Mouse (Mus musculus) liver, postnatal 0 days (tissue): Measurements from ENCODE around the gene Polr2i. TPM values are rescaled to one million over a fixed set of nuclear protein-coding genes. Genes with fewer than 3 reads are reported as not detected.
"Not testable (repeated sequence)": the region's sequence is repeated elsewhere in the genome, so short reads cannot be mapped to it uniquely, and the experiment has no call there.

Experiments used
- ATAC-seq: fragments of 200-750 bp; cut with Nextera tagmentation; 2 replicates; pipeline ENCODE4 v1.8.0; 2017; ENCODE audit warnings: mild to moderate bottlenecking, moderate library complexity
- DNase-seq: peaks from one replicate; pipeline ENCODE4 v3.0.0-alpha.2; 2016
- H3K27ac ChIP-seq: fragments of 300-500 bp; sonication (generic); 2 replicates; pipeline ENCODE4 v1.5.1; 2014; ENCODE audit warnings: antibody characterized with exemption, moderate library complexity, mild to moderate bottlenecking, low read depth
- H3K27me3 ChIP-seq: fragments of 300-500 bp; sonication (generic); 2 replicates; pipeline ENCODE4 v1.6.1; 2014; ENCODE audit warnings: low read length, control low read depth, mixed read lengths; ENCODE audit not compliant: insufficient read depth
- H3K36me3 ChIP-seq: fragments of 300-500 bp; sonication (generic); replicated peaks from 2 replicates; pipeline ENCODE4 v1.6.1; 2014; ENCODE audit warnings: mild to moderate bottlenecking, control low read depth, low read length, moderate library complexity, mixed read lengths; ENCODE audit not compliant: insufficient read depth
- H3K4me1 ChIP-seq: fragments of 300-500 bp; sonication (generic); 2 replicates; pipeline ENCODE4 v1.6.1; 2014; ENCODE audit warnings: antibody characterized with exemption, mild to moderate bottlenecking, control low read depth; ENCODE audit not compliant: insufficient read depth
- H3K4me2 ChIP-seq: fragments of 300-500 bp; sonication (generic); 2 replicates; pipeline ENCODE4 v1.6.1; 2014; ENCODE audit warnings: low read depth, mild to moderate bottlenecking, low read length, moderate library complexity, mixed read lengths
- H3K4me3 ChIP-seq: fragments of 300-500 bp; sonication (generic); 2 replicates; pipeline ENCODE4 v1.5.1; 2014; ENCODE audit warnings: low read depth, low read length
- H3K9ac ChIP-seq: fragments of 300-500 bp; sonication (generic); replicated peaks from 2 replicates; pipeline ENCODE4 v1.6.1; 2014; ENCODE audit warnings: mild to moderate bottlenecking, moderate library complexity
- H3K9me3 ChIP-seq: fragments of 300-500 bp; sonication (generic); 2 replicates; pipeline ENCODE4 v1.6.1; 2016; ENCODE audit warnings: mild to moderate bottlenecking, control low read depth, low read length, mixed read lengths
- CTCF ChIP-seq: sonication (generic); IDR thresholded peaks from 2 replicates; pipeline ENCODE4 v1.5.1; 2016; ENCODE audit warnings: antibody characterized with exemption, low read depth
- EP300 ChIP-seq: IDR thresholded peaks from 2 replicates; pipeline ENCODE4 v1.6.1; 2016; ENCODE audit warnings: antibody characterized with exemption, low read depth, mild to moderate bottlenecking
- WGBS: fragments of 180-500 bp; shearing (Covaris S2); extraction: QIAGEN DNeasy Blood & Tissue Kit; methylation state at CpG from one replicate; pipeline ENCODE4 v1.1.7; 2014; ENCODE audit not compliant: insufficient replicate concordance; 5-methylcytosine and 5-hydroxymethylcytosine counted together
- polyA plus RNA-seq: library from polyadenylated mRNA; unstranded; fragments of >200 nt; fragmentation: Nextera tagmentation; extraction: Ambion mirVana; gene quantifications from 2 replicates; pipeline ENCODE4 v1.2.1, GENCODE M21; 2015

Gene Polr2i
- polyA plus RNA-seq = 42.9 and 43.3 TPM in 2 replicates

- Histone ChIP-seq H3K4me2 (peak within 1 kb of the TSS; percentile 88), H3K27ac (peak within 1 kb of the TSS; percentile 93), H3K4me3 (peak within 1 kb of the TSS; percentile 63), H3K9ac (peak within 1 kb of the TSS; percentile 68), H3K27me3 (no peaks in the 10 kb centered on the region), H3K9me3 (no peaks in the 10 kb centered on the region), H3K4me1 (peaks cover 8% of the 10 kb centered on the region; the same call in 1 of the 2 replicates), H3K36me3 (0 out of 2 replicates have a peak, but pooled peaks cover 5% of the 10 kb centered on the region)
- ATAC-seq = peak; percentile 94
- under 1% methylated on average over 65 of the region's 67 CpGs for WGBS
- TF ChIP-seq CTCF (no peak), EP300 (no peak)
- peak; percentile 95 for DNase-seq
These were observed at the start of gene Polr2i, which contains the start of gene Tbcb for GRCm38 (mm10) chr7:30231669-30232454. Gene Polr2i, plus strand, starts transcription at chr7:30231948. Gene Tbcb, minus strand, starts transcription at chr7:30232272.

GRCm38 (mm10) chr7:30183189-30183588 lies 48.6 kb upstream of the Polr2i start:
- H3K4me2 ChIP-seq = peak overlapping the region; percentile 77; the same call in 1 of the 2 replicates

GRCm38 (mm10) chr7:30183879-30184289 lies 47.9 kb upstream of the Polr2i start, which contains the start of gene Cox7a1:
Gene Cox7a1, plus strand, starts transcription at chr7:30184144.
- peak; percentile 89 for DNase-seq
- Histone ChIP-seq H3K36me3 (peaks cover 30% of the 10 kb centered on the region), H3K27ac (no peak within 1 kb of the TSS), H3K4me2 (peak within 1 kb of the TSS; percentile 77), H3K9ac (0 out of 2 replicates have a peak within 1 kb of the TSS, but pooled peaks have one; percentile 0), H3K4me1 (peaks cover 6% of the 10 kb centered on the region), H3K4me3 (peak within 1 kb of the TSS; percentile 38), H3K27me3 (no peaks in the 10 kb centered on the region), H3K9me3 (no peaks in the 10 kb centered on the region)
- ATAC-seq = peak; percentile 86
- no peak for TF ChIP-seq CTCF
- TF ChIP-seq EP300 = no peak
- WGBS = under 1% methylated on average over 11 of the region's 11 CpGs

More at GRCm38 (mm10) chr7:30183189-30183588, 48.6 kb upstream of the Polr2i start:
- not testable (repeated sequence) for DNase-seq, H3K27ac ChIP-seq, H3K9ac ChIP-seq, H3K27me3 ChIP-seq, H3K4me1 ChIP-seq, ATAC-seq, H3K4me3 ChIP-seq, H3K9me3 ChIP-seq
- WGBS = 68% methylated on average over 7 of the region's 7 CpGs
- peaks cover 23% of the 10 kb centered on the region for H3K36me3 ChIP-seq

- Histone ChIP-seq H3K9ac (no peak overlapping the region), H3K27me3 (no peaks in the 10 kb centered on the region), H3K4me1 (peaks cover 6% of the 10 kb centered on the region), H3K4me3 (no peak overlapping the region; the same call in 1 of the 2 replicates), H3K9me3 (no peaks in the 10 kb centered on the region), H3K4me2 (peak overlapping the region; percentile 77), H3K36me3 (peaks cover 33% of the 10 kb centered on the region), H3K27ac (no peak overlapping the region)
- TF ChIP-seq CTCF = no peak
- 76% methylated on average over 13 of the region's 13 CpGs for WGBS
- ATAC-seq (no peak), DNase-seq (no peak)
These were observed 47.0 kb upstream of the Polr2i start for GRCm38 (mm10) chr7:30184641-30185348.

GRCm38 (mm10) chr7:30188344-30189115 lies 43.2 kb upstream of the Polr2i start:
- ATAC-seq = no peak
- no peak overlapping the region for H3K27ac ChIP-seq
- no peaks in the 10 kb centered on the region for H3K9me3 ChIP-seq
- DNase-seq = no peak
- no peaks in the 10 kb centered on the region for H3K27me3 ChIP-seq
- peaks cover 58% of the 10 kb centered on the region for H3K36me3 ChIP-seq
- no peak overlapping the region for H3K9ac ChIP-seq
- peaks cover 11% of the 10 kb centered on the region for H3K4me1 ChIP-seq
- no peak overlapping the region for H3K4me2 ChIP-seq
- TF ChIP-seq CTCF = no peak
- TF ChIP-seq EP300 = no peak
- no peak overlapping the region for H3K4me3 ChIP-seq
- 78% methylated on average over 12 of the region's 12 CpGs for WGBS
